Mouse (Mus musculus) lung, embryonic 14.5 days (tissue): ENCODE results near the gene Nemp2. TPM values are rescaled to one million over a fixed set of nuclear protein-coding genes. Genes with fewer than 3 reads are reported as not detected.

Experiments
- ATAC-seq: fragments of 200-750 bp; cut with Nextera tagmentation; 2 replicates; pipeline ENCODE4 v1.8.0; 2017; ENCODE audit warnings: mild to moderate bottlenecking, moderate TSS enrichment, moderate library complexity; ENCODE audit not compliant: insufficient read depth
- DNase-seq: peaks from one replicate; pipeline ENCODE4 v3.0.0-alpha.2; 2015
- H3K27ac ChIP-seq: fragments of 300-500 bp; sonication (generic); 2 replicates; pipeline ENCODE4 v1.5.1; 2014; ENCODE audit warnings: low read depth, mild to moderate bottlenecking, moderate library complexity
- H3K27me3 ChIP-seq: fragments of 300-500 bp; sonication (generic); 2 replicates; pipeline ENCODE4 v1.6.1; 2014; ENCODE audit warnings: low read length, control low read depth; ENCODE audit not compliant: insufficient read depth
- H3K36me3 ChIP-seq: fragments of 300-500 bp; sonication (generic); 2 replicates; pipeline ENCODE4 v1.6.1; 2014; ENCODE audit warnings: control low read depth; ENCODE audit not compliant: insufficient read depth
- H3K4me1 ChIP-seq: fragments of 300-500 bp; sonication (generic); 2 replicates; pipeline ENCODE4 v1.6.1; 2014; ENCODE audit warnings: antibody characterized with exemption, control low read depth; ENCODE audit not compliant: insufficient read depth
- H3K4me2 ChIP-seq: fragments of 300-500 bp; sonication (generic); 2 replicates; pipeline ENCODE4 v1.6.1; 2014; ENCODE audit warnings: mild to moderate bottlenecking
- H3K4me3 ChIP-seq: fragments of 300-500 bp; sonication (generic); 2 replicates; pipeline ENCODE4 v1.5.1; 2014; ENCODE audit warnings: low read depth, low read length
- H3K9ac ChIP-seq: fragments of 300-500 bp; sonication (generic); 2 replicates; pipeline ENCODE4 v1.6.1; 2014
- H3K9me3 ChIP-seq: fragments of 300-500 bp; sonication (generic); 2 replicates; pipeline ENCODE4 v1.6.1; 2016; ENCODE audit warnings: low read depth, low read length, control low read depth
- CTCF ChIP-seq: IDR thresholded peaks from 2 replicates; pipeline ENCODE4 v1.5.1; 2016; ENCODE audit warnings: antibody characterized with exemption, low read depth
- WGBS: fragments of 180-500 bp; shearing (Covaris S2); extraction: QIAGEN DNeasy Blood & Tissue Kit; methylation state at CpG from one replicate; pipeline ENCODE4 v1.1.7; 2014; 5-methylcytosine and 5-hydroxymethylcytosine counted together
- polyA plus RNA-seq: library from polyadenylated mRNA; unstranded; fragments of >200 nt; fragmentation: Nextera tagmentation; extraction: Ambion mirVana; gene quantifications from 2 replicates; pipeline ENCODE4 v1.2.1, GENCODE M21; 2014

The Nemp2 gene
- polyA plus RNA-seq, result 12.2 and 14.3 TPM in 2 replicates

- under 1% methylated on average over 44 of the region's 44 CpGs for WGBS
- peak; percentile 82 for TF ChIP-seq CTCF
- peak; percentile 96 for ATAC-seq
These were observed at the start of gene Nemp2 for GRCm38 (mm10) chr1:52630248-52630936. Gene Nemp2, plus strand, starts transcription at chr1:52630703.

GRCm38 (mm10) chr1:52581744-52582143 lies 48.8 kb upstream of the Nemp2 start:
- Histone ChIP-seq H3K36me3 (no peaks in the 10 kb centered on the region), H3K9me3 (no peaks in the 10 kb centered on the region), H3K27ac (no peak overlapping the region), H3K4me1 (peaks cover 23% of the 10 kb centered on the region), H3K4me2 (no peak overlapping the region), H3K9ac (no peak overlapping the region), H3K4me3 (no peak overlapping the region), H3K27me3 (no peaks in the 10 kb centered on the region)
- 40% methylated on average over 5 of the region's 6 CpGs for WGBS
- no peak for ATAC-seq
- no peak for DNase-seq
- TF ChIP-seq CTCF, result no peak

More at GRCm38 (mm10) chr1:52630248-52630936, at the start of gene Nemp2:
- H3K27ac ChIP-seq, result peak within 1 kb of the TSS; percentile 87
- peak within 1 kb of the TSS; percentile 87 for H3K9ac ChIP-seq
- peak; percentile 95 for DNase-seq
- peak within 1 kb of the TSS; percentile 68 for H3K4me2 ChIP-seq
- no peaks in the 10 kb centered on the region for H3K36me3 ChIP-seq
- 0 out of 2 replicates have a peak, but pooled peaks cover 3% of the 10 kb centered on the region for H3K4me1 ChIP-seq
- peak within 1 kb of the TSS; percentile 87 for H3K4me3 ChIP-seq
- no peaks in the 10 kb centered on the region for H3K9me3 ChIP-seq
- H3K27me3 ChIP-seq, result no peaks in the 10 kb centered on the region

GRCm38 (mm10) chr1:52582866-52583265 lies 47.6 kb upstream of the Nemp2 start:
- H3K27ac ChIP-seq, result no peak overlapping the region
- ATAC-seq (no peak), DNase-seq (no peak)
- no peak for TF ChIP-seq CTCF
- no peak overlapping the region for H3K9ac ChIP-seq
- no peak overlapping the region for H3K4me3 ChIP-seq
- H3K4me1 ChIP-seq, result peaks cover 15% of the 10 kb centered on the region
- H3K27me3 ChIP-seq, result no peaks in the 10 kb centered on the region
- H3K4me2 ChIP-seq, result no peak overlapping the region
- H3K36me3 ChIP-seq, result no peaks in the 10 kb centered on the region
- 91% methylated on average over 1 of the region's 1 CpGs for WGBS
- no peaks in the 10 kb centered on the region for H3K9me3 ChIP-seq

GRCm38 (mm10) chr1:52596982-52597646 lies 33.4 kb upstream of the Nemp2 start:
- Histone ChIP-seq H3K27me3 (no peaks in the 10 kb centered on the region), H3K4me3 (no peak overlapping the region), H3K27ac (no peak overlapping the region; the same call in 1 of the 2 replicates), H3K4me1 (peaks cover 8% of the 10 kb centered on the region; the same call in 1 of the 2 replicates), H3K9me3 (no peaks in the 10 kb centered on the region), H3K9ac (no peak overlapping the region), H3K4me2 (peak overlapping the region; percentile 43; the same call in 1 of the 2 replicates), H3K36me3 (no peaks in the 10 kb centered on the region)
- peak; percentile 62 for DNase-seq
- TF ChIP-seq CTCF, result no peak
- ATAC-seq, result peak; percentile 85
- 50% methylated on average over 11 of the region's 11 CpGs for WGBS

- peak; percentile 73 for ATAC-seq
- 42% methylated on average over 11 of the region's 11 CpGs for WGBS
These were observed 32.7 kb upstream of the Nemp2 start for GRCm38 (mm10) chr1:52597761-52598160.

GRCm38 (mm10) chr1:52598361-52598760 lies 32.1 kb upstream of the Nemp2 start:
- ATAC-seq, result no peak
- Histone ChIP-seq H3K9me3 (no peaks in the 10 kb centered on the region), H3K27ac (no peak overlapping the region), H3K4me1 (peaks cover 8% of the 10 kb centered on the region; the same call in 1 of the 2 replicates), H3K4me3 (no peak overlapping the region), H3K27me3 (no peaks in the 10 kb centered on the region), H3K9ac (no peak overlapping the region; the same call in 1 of the 2 replicates), H3K4me2 (peak overlapping the region; percentile 43; the same call in 1 of the 2 replicates), H3K36me3 (no peaks in the 10 kb centered on the region)
- TF ChIP-seq CTCF, result no peak
- no peak for DNase-seq
- 61% methylated on average over 4 of the region's 4 CpGs for WGBS

More at GRCm38 (mm10) chr1:52597761-52598160, 32.7 kb upstream of the Nemp2 start:
- no peak overlapping the region for H3K27ac ChIP-seq
- no peak overlapping the region; the same call in 1 of the 2 replicates for H3K9ac ChIP-seq
- H3K9me3 ChIP-seq, result no peaks in the 10 kb centered on the region
- peaks cover 8% of the 10 kb centered on the region; the same call in 1 of the 2 replicates for H3K4me1 ChIP-seq
- no peak for TF ChIP-seq CTCF
- H3K4me3 ChIP-seq, result no peak overlapping the region
- H3K36me3 ChIP-seq, result no peaks in the 10 kb centered on the region
- H3K27me3 ChIP-seq, result no peaks in the 10 kb centered on the region
- peak; percentile 22 for DNase-seq
- H3K4me2 ChIP-seq, result peak overlapping the region; percentile 43

GRCm38 (mm10) chr1:52601496-52601895 lies 29.0 kb upstream of the Nemp2 start:
- Histone ChIP-seq H3K4me1 (peaks cover 8% of the 10 kb centered on the region; the same call in 1 of the 2 replicates), H3K4me3 (no peak overlapping the region), H3K9ac (no peak overlapping the region), H3K27me3 (no peaks in the 10 kb centered on the region), H3K27ac (no peak overlapping the region), H3K36me3 (no peaks in the 10 kb centered on the region), H3K9me3 (no peaks in the 10 kb centered on the region), H3K4me2 (no peak overlapping the region)
- no peak for TF ChIP-seq CTCF
- ATAC-seq, result no peak
- no peak for DNase-seq
- WGBS, result 83% methylated on average over 3 of the region's 3 CpGs
